Mouse (Mus musculus) heart, adult 2 months (tissue): ENCODE measurements around the gene Igf2r. TPM values are rescaled to one million over a fixed set of nuclear protein-coding genes. Genes with fewer than 3 reads are reported as not detected.

Source experiments
- DNase-seq, 2 experiments: peaks; one replicate each; pipeline ENCODE4 v3.0.0; 2021
- H3K27ac ChIP-seq: fragments of 200-600 bp; 2 replicates; pipeline ENCODE4 v1.8.1; 2022
- H3K27me3 ChIP-seq: fragments of 200-500 bp; 2 replicates; pipeline ENCODE4 v1.6.1; 2012; ENCODE audit warnings: mild to moderate bottlenecking, low read length, inconsistent platforms, mixed read lengths; ENCODE audit not compliant: control insufficient read depth, insufficient read depth
- H3K36me3 ChIP-seq: fragments of 200-500 bp; 2 replicates; pipeline ENCODE4 v1.6.1; 2012; ENCODE audit warnings: low read length, inconsistent platforms; ENCODE audit not compliant: control insufficient read depth, insufficient read depth
- H3K4me1 ChIP-seq: fragments of 200-500 bp; 2 replicates; pipeline ENCODE4 v1.6.1; 2011; ENCODE audit warnings: low read length; ENCODE audit not compliant: control insufficient read depth, insufficient read depth
- H3K4me3 ChIP-seq: fragments of 200-600 bp; 2 replicates; pipeline ENCODE4 v1.8.1; 2022
- H3K79me2 ChIP-seq: fragments of 200-500 bp; replicated peaks from 2 replicates; pipeline ENCODE4 v1.6.1; 2012; ENCODE audit warnings: mild to moderate bottlenecking, inconsistent platforms, low read length, moderate library complexity, mixed read lengths; ENCODE audit not compliant: control insufficient read depth, insufficient read depth
- H3K9ac ChIP-seq: fragments of 200-500 bp; 2 replicates; pipeline ENCODE4 v1.6.1; 2012; ENCODE audit warnings: low read depth, mild to moderate bottlenecking, control low read depth, inconsistent platforms, low read length, mixed read lengths
- CTCF ChIP-seq: fragments of 200-600 bp; IDR thresholded peaks from 2 replicates; pipeline ENCODE4 v1.8.1; 2022; ENCODE audit warnings: antibody characterized with exemption, mild to moderate bottlenecking, moderate library complexity
- EP300 ChIP-seq: fragments of 200-500 bp; IDR thresholded peaks from 2 replicates; pipeline ENCODE4 v1.6.1; 2011; ENCODE audit warnings: low read depth, low read length, control low read depth; ENCODE audit not compliant: insufficient read depth
- POLR2A ChIP-seq: fragments of 200-500 bp; IDR thresholded peaks from 2 replicates; pipeline ENCODE4 v1.6.1; 2011; ENCODE audit warnings: mild to moderate bottlenecking, low read depth, low read length, control low read depth; ENCODE audit not compliant: insufficient read depth
- WGBS: fragments of 180-500 bp; shearing (Covaris S2); methylation state at CpG from one replicate; pipeline ENCODE4 v1.1.7; 2018; 5-methylcytosine and 5-hydroxymethylcytosine counted together
- intact Hi-C: fragments of 180-260 bp; cut with DNase I; formaldehyde crosslinking; loops from one replicate; pipeline ENCODE4 v1.15.1; 2025
- long read RNA-seq: library from polyadenylated mRNA; stranded (forward); transcript quantifications from one replicate; pipeline ENCODE4 v2.0.0, GENCODE M21; 2021
- polyA plus RNA-seq: library from polyadenylated mRNA; depleted of rRNA; stranded (reverse); fragments of >200 nt; gene quantifications from 2 replicates; pipeline ENCODE4 v1.2.3, GENCODE M21; 2012; rRNA removed
- total RNA-seq, 2 experiments: library from RNA; stranded (reverse); gene quantifications; 2 replicates each; pipeline ENCODE4 v1.2.3; 2021

Gene Igf2r
- total RNA-seq (100 to 1,000 TPM in 1 of 2 experiments, 10 to 100 TPM in 1; 98.9 to 116 TPM), polyA plus RNA-seq (34.0 and 53.7 TPM in 2 replicates)
- long read RNA-seq, full-length matches to known transcripts, result 5 of 59 reads
- long read RNA-seq, partial matches to known transcripts, result 38 of 59 reads
- long read RNA-seq, other reads (novel, unspliced or antisense), result 16 of 59 reads

DNA sequence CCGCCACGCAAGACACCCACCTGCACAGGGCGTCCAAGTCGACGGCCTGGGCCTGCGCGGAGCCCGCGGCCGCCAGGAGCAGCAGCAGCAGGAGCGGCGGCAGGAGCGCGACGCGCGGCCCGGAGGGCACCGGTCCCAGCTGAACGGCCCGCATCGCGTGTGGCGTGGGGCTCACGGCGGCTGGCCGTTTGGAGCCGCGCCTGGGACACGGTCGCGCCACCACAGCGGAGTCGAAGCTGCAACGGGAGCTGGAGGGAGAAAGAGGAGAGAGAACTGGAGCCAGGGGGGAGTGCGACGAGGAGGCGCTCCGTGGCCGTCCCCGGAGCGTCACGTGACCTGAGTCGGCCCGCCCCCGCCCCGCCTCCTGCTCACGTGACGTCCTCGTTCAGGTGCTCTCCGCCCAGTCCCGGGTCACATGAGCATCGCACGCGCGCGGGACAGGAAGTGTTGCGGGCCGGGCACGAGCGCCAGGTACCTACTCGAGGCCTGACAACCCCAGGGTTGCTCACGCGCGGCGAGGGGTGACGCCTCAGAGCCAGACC lies at the start of gene Igf2r:
TSS of gene Igf2r (minus strand) at position 285 of the 542 bp plus-strand sequence.
- Histone ChIP-seq H3K36me3 (peaks cover 5% of the 10 kb centered on the region), H3K4me3 (peak within 1 kb of the TSS; percentile 60), H3K27me3 (no peaks in the 10 kb centered on the region), H3K9ac (peak within 1 kb of the TSS; percentile 90), H3K4me1 (peaks cover 17% of the 10 kb centered on the region), H3K27ac (peak within 1 kb of the TSS; percentile 88), H3K79me2 (peaks cover 7% of the 10 kb centered on the region)
- peak; percentile 76 to 84 for DNase-seq
- 43% methylated on average over 67 of the region's 67 CpGs for WGBS
- no peak for TF ChIP-seq CTCF
- TF ChIP-seq EP300, result 0 out of 2 replicates have a peak, but pooled peaks have one; percentile 23
- TF ChIP-seq POLR2A, result peak; percentile 68; the same call in 1 of the 2 replicates
- intact Hi-C loops, result loop anchor here (5.0 kb wide), 1 partner anchor 38 kb away; no protein-coding TSS in a partner anchor

DNA sequence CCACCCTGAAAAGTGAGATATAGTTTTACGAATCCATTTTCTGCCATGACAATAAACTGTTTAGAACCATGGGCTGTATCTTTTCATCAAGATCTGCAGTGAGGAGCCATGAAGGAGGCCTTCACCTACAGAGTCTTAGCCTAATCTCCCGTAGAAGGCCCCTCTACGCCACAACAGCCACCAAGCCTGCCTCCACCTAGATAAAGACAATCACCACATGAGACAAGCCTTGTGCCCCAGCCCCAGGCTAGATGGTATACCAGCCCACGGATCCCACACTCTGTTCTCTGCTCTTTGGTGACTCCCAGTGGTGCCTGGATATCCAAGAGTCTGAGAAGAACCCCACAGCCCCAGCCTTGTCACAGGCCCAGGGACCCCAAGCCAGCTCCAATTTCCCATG lies 46.4 kb upstream of the Igf2r start:
- Histone ChIP-seq H3K9ac (no peak overlapping the region), H3K27me3 (no peaks in the 10 kb centered on the region), H3K4me1 (no peaks in the 10 kb centered on the region), H3K4me3 (no peak overlapping the region), H3K79me2 (no peaks in the 10 kb centered on the region), H3K27ac (no peak overlapping the region), H3K36me3 (no peaks in the 10 kb centered on the region)
- intact Hi-C loops, result no loop called here
- no peak for TF ChIP-seq POLR2A
- TF ChIP-seq EP300, result no peak
- no peak for TF ChIP-seq CTCF
- 86% methylated on average over 4 of the region's 4 CpGs for WGBS
- DNase-seq, result peak in 1 of 2 experiments; percentile 14

DNA sequence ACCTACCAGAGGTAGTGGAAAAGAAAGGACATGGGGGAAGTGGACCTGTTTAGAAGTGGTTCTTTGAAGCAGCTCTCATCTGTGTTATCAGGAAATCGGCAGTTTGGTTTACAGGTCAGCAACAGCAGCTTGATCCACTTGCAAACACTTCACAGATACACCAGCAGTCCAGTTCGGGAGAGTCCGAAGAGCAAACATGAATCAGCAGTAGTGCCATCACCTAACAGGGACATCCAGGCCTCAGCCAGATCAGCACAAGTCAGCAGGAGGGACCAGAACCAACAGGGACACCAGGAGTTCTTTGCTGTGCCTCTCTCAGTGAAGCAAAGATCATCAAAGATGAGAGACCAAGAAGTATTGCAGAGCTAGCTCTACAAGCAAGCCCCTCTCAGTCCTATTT lies 45.0 kb upstream of the Igf2r start:
- H3K4me3 ChIP-seq, result no peak overlapping the region
- peak in 1 of 2 experiments; percentile 14 for DNase-seq
- 66% methylated on average over 3 of the region's 3 CpGs for WGBS
- H3K79me2 ChIP-seq, result no peaks in the 10 kb centered on the region
- intact Hi-C loops, result loop anchor here (5.0 kb wide), 1 partner anchor 152 kb away; no protein-coding TSS in a partner anchor
- peaks cover 3% of the 10 kb centered on the region; the same call in 1 of the 2 replicates for H3K36me3 ChIP-seq
- H3K27ac ChIP-seq, result no peak overlapping the region
- TF ChIP-seq CTCF (no peak), POLR2A (no peak), EP300 (no peak)
- peaks cover 4% of the 10 kb centered on the region for H3K4me1 ChIP-seq
- no peak overlapping the region for H3K9ac ChIP-seq
- no peaks in the 10 kb centered on the region for H3K27me3 ChIP-seq

GRCm38 (mm10) chr17:12810973-12811303 lies 41.5 kb upstream of the Igf2r start:
- peak in 1 of 2 experiments; percentile 19 for DNase-seq
- intact Hi-C loops, result loop anchor here (1.0 to 5.0 kb wide), 4 partner anchors 97 to 395 kb away; no protein-coding TSS in a partner anchor
- H3K27ac ChIP-seq, result no peak overlapping the region
- 82% methylated on average over 1 of the region's 1 CpGs for WGBS
- H3K27me3 ChIP-seq, result no peaks in the 10 kb centered on the region
- H3K4me3 ChIP-seq, result no peak overlapping the region
- H3K36me3 ChIP-seq, result peaks cover 3% of the 10 kb centered on the region; the same call in 1 of the 2 replicates
- no peak overlapping the region for H3K9ac ChIP-seq
- TF ChIP-seq CTCF, result no peak
- no peaks in the 10 kb centered on the region for H3K79me2 ChIP-seq
- peaks cover 4% of the 10 kb centered on the region for H3K4me1 ChIP-seq

DNA sequence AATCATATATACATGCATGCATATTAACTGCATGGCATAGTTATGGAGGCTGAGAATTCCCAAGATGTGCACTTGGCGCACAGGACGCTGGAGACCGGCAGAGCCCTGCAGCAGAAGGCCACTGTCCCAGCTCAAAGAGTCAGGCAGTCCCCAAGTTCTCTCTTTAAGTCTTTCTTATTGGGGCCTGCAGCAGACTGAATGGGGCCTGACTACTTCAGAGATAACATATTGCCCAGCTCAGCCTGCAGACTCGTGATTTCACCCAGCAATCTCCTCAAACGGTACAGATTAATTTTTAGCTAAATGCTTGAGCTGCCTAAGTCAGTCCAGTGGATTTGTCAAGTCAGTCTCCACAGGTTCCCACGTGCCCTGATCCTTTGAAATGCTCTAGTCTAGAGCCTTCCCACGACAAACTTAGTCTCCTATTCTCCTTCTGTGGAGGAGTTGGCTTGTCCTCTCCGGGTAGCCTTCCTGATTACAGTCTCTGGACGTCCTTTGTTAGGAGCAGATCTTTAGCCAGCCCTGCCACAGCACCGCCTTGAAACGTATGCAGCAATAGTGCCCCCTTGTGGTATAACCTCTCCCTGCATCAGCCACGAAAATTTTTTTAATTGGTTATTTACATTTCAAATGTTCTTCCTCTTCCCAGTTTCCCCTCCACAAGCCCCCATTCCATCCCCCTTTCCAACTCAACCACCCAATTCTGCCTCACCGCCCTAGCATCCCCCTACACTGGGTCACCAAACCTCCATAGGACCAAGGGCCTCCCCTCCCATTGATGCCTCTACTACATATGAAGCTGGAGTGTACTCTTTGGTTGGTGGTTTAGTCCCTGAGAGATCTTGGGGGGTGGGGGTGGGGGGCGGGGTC lies 40.9 kb upstream of the Igf2r start:
- DNase-seq, result peak; percentile 67 to 75

More for the DNA sequence above, 40.9 kb upstream of the Igf2r start:
- TF ChIP-seq CTCF, result peak; percentile 97
- no peak for TF ChIP-seq POLR2A
- peak; percentile 98 for TF ChIP-seq EP300
- Histone ChIP-seq H3K36me3 (peaks cover 3% of the 10 kb centered on the region; the same call in 1 of the 2 replicates), H3K4me1 (peaks cover 4% of the 10 kb centered on the region), H3K79me2 (no peaks in the 10 kb centered on the region), H3K4me3 (no peak overlapping the region), H3K27me3 (no peaks in the 10 kb centered on the region), H3K27ac (peak overlapping the region; percentile 18), H3K9ac (peak overlapping the region; percentile 63)
- intact Hi-C loops, result loop anchor here (1.0 to 5.0 kb wide), 4 partner anchors 96 to 394 kb away; no protein-coding TSS in a partner anchor
- WGBS, result 16% methylated on average over 14 of the region's 14 CpGs
